Mouse (Mus musculus) CH12.LX (cell line): ENCODE data around the gene Glis3.

Experiments used
- BHLHE40 ChIP-seq: IDR thresholded peaks from 2 replicates; pipeline ENCODE4 v1.6.1; 2011; ENCODE audit warnings: mild to moderate bottlenecking, low read depth, low read length, improper control_type of control experiment
- CTCF ChIP-seq, 2 experiments: IDR thresholded peaks in 1 of 2; conservative IDR thresholded peaks in 1 of 2; 2 replicates each; pipeline ENCODE4 v1.5.1; 2011 to 2012; ENCODE audit warnings: low read depth in 2 of 2, low read length in 2 of 2, improper control_type of control experiment in 1 of 2, inconsistent platforms in 1 of 2, mild to moderate bottlenecking in 1 of 2, moderate library complexity in 1 of 2
- HCFC1 ChIP-seq: IDR thresholded peaks from 2 replicates; pipeline ENCODE4 v1.6.1; 2012; ENCODE audit warnings: low read depth, mild to moderate bottlenecking, inconsistent platforms, low read length, improper control_type of control experiment
- JUND ChIP-seq: conservative IDR thresholded peaks from 2 replicates; pipeline ENCODE4 v1.6.1; 2011; ENCODE audit warnings: low read depth, low read length, improper control_type of control experiment
- MEF2A ChIP-seq: IDR thresholded peaks from 2 replicates; pipeline ENCODE4 v1.6.1; 2014; ENCODE audit warnings: low read depth, mild to moderate bottlenecking, inconsistent platforms, low read length, improper control_type of control experiment, borderline replicate concordance
- POLR2A ChIP-seq: IDR thresholded peaks from 2 replicates; pipeline ENCODE4 v1.6.1; 2011; ENCODE audit warnings: low read depth, mild to moderate bottlenecking, improper control_type of control experiment, low read length
- RAD21 ChIP-seq: IDR thresholded peaks from 2 replicates; pipeline ENCODE4 v1.6.1; 2011; ENCODE audit warnings: low read depth, mild to moderate bottlenecking, low read length, improper control_type of control experiment, moderate library complexity

GRCm38 (mm10) chr19:28684347-28684746, 4.5 kb upstream of the Glis3 start:
- no peak for TF ChIP-seq CTCF (conservative IDR thresholded peaks at IDR 0.05 in 1 of 2, IDR thresholded peaks at IDR 0.05 in 1 of 2; ENCODE audit: low read depth in 2 of 2, low read length in 2 of 2)
- no peak for TF ChIP-seq RAD21
- no peak for TF ChIP-seq HCFC1
- no peak for TF ChIP-seq POLR2A
- no peak for TF ChIP-seq MEF2A
- TF ChIP-seq BHLHE40: no peak
- TF ChIP-seq JUND: no peak
